Mouse (Mus musculus) ES-Bruce4 (cell line): ENCODE data around the gene Psmf1.

Source experiments
- CTCF ChIP-seq: IDR thresholded peaks from one replicate; pipeline ENCODE4 v1.8.1; 2011; ENCODE audit warnings: low read depth, low read length
- POLR2A ChIP-seq: IDR thresholded peaks from one replicate; pipeline ENCODE4 v1.8.1; 2011; ENCODE audit warnings: low read length; ENCODE audit not compliant: insufficient read depth

DNA sequence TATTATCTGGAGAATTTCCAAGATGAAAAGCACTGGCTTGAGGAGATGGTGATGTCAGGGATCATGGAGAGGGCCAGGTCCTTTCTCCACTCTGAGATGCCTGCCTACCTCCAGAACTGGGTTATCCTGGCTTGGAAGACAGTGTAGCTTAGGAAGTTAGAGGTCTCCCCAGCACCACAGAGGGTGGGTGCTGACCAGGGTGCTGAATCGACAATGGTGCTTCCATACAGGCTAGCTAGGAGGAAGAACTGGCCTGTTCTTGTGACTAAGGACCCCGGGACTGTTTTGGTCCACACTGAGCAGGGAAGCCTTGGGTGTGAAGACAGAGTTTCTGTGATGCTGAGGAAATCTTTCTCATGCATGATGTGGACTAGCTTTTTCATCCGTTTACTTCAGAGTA, 31.3 kb downstream of the Psmf1 start:
- TF ChIP-seq CTCF (no peak), POLR2A (no peak)
